Mouse (Mus musculus) embryonic facial prominence, embryonic 14.5 days (tissue): ENCODE data around the gene Cebpa. TPM values are rescaled to one million over a fixed set of nuclear protein-coding genes. Genes with fewer than 3 reads are reported as not detected.
A peak's percentile ranks its signal among the peaks of the same experiment; 100 is the strongest.

ENCODE experiments used
- ATAC-seq: fragments of 200-750 bp; cut with Nextera tagmentation; 2 replicates; pipeline ENCODE4 v1.8.0; 2017; ENCODE audit warnings: low read depth, moderate number of reproducible peaks, moderate TSS enrichment
- DNase-seq: peaks from one replicate; pipeline ENCODE4 v3.0.0-alpha.2; 2015; ENCODE audit warnings: low spot score
- H3K27ac ChIP-seq: fragments of 300-500 bp; sonication (generic); replicated peaks from 2 replicates; pipeline ENCODE4 v1.5.1; 2014; ENCODE audit warnings: low read depth, mild to moderate bottlenecking, low read length, moderate library complexity
- H3K27me3 ChIP-seq: fragments of 300-500 bp; sonication (generic); replicated peaks from 2 replicates; pipeline ENCODE4 v1.6.1; 2014; ENCODE audit warnings: low read length; ENCODE audit not compliant: control insufficient read depth, insufficient read depth
- H3K36me3 ChIP-seq: fragments of 300-500 bp; sonication (generic); 2 replicates; pipeline ENCODE4 v1.6.1; 2014; ENCODE audit warnings: low read length, mixed read lengths; ENCODE audit not compliant: control insufficient read depth, insufficient read depth
- H3K4me1 ChIP-seq: fragments of 300-500 bp; sonication (generic); 2 replicates; pipeline ENCODE4 v1.6.1; 2014; ENCODE audit warnings: antibody characterized with exemption, low read length; ENCODE audit not compliant: control insufficient read depth, insufficient read depth
- H3K4me2 ChIP-seq: fragments of 300-500 bp; sonication (generic); 2 replicates; pipeline ENCODE4 v1.6.1; 2014; ENCODE audit warnings: low read depth, mild to moderate bottlenecking, low read length, moderate library complexity, mixed read lengths
- H3K4me3 ChIP-seq: fragments of 300-500 bp; sonication (generic); 2 replicates; pipeline ENCODE4 v1.5.1; 2014; ENCODE audit warnings: low read depth, mild to moderate bottlenecking, low read length
- H3K9ac ChIP-seq: fragments of 300-500 bp; sonication (generic); 2 replicates; pipeline ENCODE4 v1.6.1; 2014; ENCODE audit warnings: low read depth, mild to moderate bottlenecking, low read length, moderate library complexity, mixed read lengths
- H3K9me3 ChIP-seq: fragments of 300-500 bp; sonication (generic); 2 replicates; pipeline ENCODE4 v1.6.1; 2016; ENCODE audit warnings: low read length; ENCODE audit not compliant: control insufficient read depth
- WGBS: fragments of 180-500 bp; shearing (Covaris S2); extraction: QIAGEN DNeasy Blood & Tissue Kit; methylation state at CpG from one replicate; pipeline ENCODE4 v1.1.7; 2014; 5-methylcytosine and 5-hydroxymethylcytosine counted together
- polyA plus RNA-seq: library from polyadenylated mRNA; unstranded; fragments of >200 nt; fragmentation: Nextera tagmentation; extraction: Ambion mirVana; gene quantifications from 2 replicates; pipeline ENCODE4 v1.2.1, GENCODE M21; 2014

The Cebpa gene
- polyA plus RNA-seq, 1 experiment from 2014 or later = 10.9 TPM

DNA sequence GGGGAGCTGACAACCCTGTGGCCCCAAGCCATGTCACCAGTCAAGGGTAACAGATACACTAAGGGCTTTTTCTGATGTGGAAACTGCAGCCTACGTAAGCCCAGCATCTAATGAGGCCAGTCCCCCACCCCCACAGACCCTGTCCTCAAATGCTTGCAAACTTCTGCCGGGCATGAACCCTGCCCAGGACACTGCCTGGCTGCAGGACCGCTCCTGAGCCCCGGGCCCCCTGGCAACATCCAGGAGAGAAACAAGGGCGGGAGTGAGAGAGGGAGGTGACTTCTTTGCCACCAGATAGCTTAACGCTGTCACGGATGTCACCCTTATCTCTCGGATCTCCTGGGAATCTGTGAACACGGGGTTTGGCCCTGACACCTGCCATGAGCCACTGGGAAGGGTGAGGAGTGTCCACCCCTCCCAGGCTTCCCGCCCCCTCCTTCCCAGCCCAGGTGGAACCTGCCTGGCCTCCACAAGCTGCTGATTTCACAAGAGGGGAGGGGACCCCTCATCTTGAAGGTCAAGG lies 4.4 kb downstream of the Cebpa start:
- Histone ChIP-seq H3K4me1 (peaks cover 6% of the 10 kb centered on the region), H3K4me2 (no peak overlapping the region), H3K9me3 (no peaks in the 10 kb centered on the region), H3K4me3 (no peak overlapping the region), H3K36me3 (no peaks in the 10 kb centered on the region), H3K27me3 (peaks cover 39% of the 10 kb centered on the region), H3K27ac (no peak overlapping the region), H3K9ac (no peak overlapping the region)
- ATAC-seq = no peak
- DNase-seq = no peak
- 33% methylated on average over 10 of the region's 10 CpGs for WGBS

DNA sequence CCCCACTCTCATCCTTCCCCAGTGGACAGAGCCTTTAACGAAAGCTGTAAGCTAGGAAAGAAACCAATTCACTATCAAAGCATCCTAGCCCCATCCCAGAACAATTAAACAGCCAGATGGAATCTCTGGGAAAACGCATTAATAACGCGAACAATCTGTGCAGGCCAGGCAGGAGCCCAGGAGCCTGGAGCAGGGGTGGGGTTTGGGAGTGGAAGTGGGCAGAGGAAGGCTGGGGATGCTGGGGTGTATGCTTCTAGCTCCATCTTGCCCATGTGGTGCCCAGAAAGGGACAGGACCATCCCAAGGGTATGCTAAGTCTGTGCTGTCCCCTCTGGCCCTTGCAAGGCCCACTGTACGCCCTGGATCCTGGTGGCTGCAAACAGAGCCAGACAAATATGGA lies 5.1 kb downstream of the Cebpa start:
- ATAC-seq (no peak), DNase-seq (no peak)
- Histone ChIP-seq H3K4me1 (peaks cover 6% of the 10 kb centered on the region), H3K4me3 (no peak overlapping the region), H3K4me2 (no peak overlapping the region), H3K9ac (no peak overlapping the region), H3K9me3 (no peaks in the 10 kb centered on the region), H3K27me3 (peaks cover 39% of the 10 kb centered on the region), H3K36me3 (no peaks in the 10 kb centered on the region), H3K27ac (no peak overlapping the region)
- WGBS = 43% methylated on average over 5 of the region's 5 CpGs

DNA sequence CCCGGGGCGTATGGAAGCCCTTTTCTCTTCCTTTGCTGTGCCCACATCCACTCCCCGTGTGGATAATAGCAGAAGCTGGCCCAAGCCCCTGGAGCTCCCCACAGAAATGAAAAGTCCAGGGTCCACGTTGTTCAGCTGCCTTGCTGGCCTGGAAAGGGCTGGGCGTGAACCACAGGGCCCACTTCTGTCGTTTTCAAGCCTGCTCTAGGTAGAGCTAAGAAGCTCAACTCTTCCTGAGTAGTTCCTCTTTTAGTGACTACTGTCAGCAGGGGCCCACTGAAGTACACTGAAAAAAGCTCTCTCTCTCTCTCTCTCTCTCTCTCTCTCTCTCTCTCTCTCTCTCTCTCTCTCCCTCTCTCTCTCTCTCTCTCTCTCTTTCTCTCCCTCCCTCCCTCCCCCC lies 5.7 kb downstream of the Cebpa start:
- Histone ChIP-seq H3K27ac (no peak overlapping the region), H3K9me3 (no peaks in the 10 kb centered on the region), H3K4me1 (peaks cover 6% of the 10 kb centered on the region), H3K9ac (no peak overlapping the region), H3K4me2 (no peak overlapping the region), H3K4me3 (no peak overlapping the region), H3K36me3 (no peaks in the 10 kb centered on the region), H3K27me3 (peaks cover 34% of the 10 kb centered on the region)
- WGBS = 40% methylated on average over 6 of the region's 6 CpGs
- ATAC-seq (no peak), DNase-seq (no peak)

DNA sequence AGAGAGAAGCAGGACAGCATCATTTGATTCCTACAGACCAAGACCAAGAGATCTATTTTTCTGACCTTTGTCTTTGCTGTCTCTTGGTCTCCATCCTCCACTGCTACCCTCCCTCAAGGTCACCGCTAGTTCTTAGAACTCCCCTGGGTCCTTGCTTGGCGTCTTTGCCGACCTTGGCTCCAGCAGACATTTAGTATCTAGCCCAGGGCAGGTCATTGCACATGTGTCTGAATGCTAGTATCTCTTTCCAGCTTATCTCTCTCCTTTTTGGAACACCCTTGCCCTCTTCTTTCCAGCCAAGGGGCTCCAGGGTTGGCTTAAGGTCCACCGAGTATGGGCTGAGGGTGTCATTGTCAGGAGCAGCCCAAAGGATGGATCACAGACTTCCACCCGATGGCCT lies 6.9 kb downstream of the Cebpa start:
- H3K4me1 ChIP-seq = peaks cover 6% of the 10 kb centered on the region
- peaks cover 22% of the 10 kb centered on the region for H3K27me3 ChIP-seq
- no peaks in the 10 kb centered on the region for H3K36me3 ChIP-seq
- 74% methylated on average over 5 of the region's 5 CpGs for WGBS
- ATAC-seq = no peak
- no peaks in the 10 kb centered on the region for H3K9me3 ChIP-seq
- H3K9ac ChIP-seq = no peak overlapping the region
- H3K27ac ChIP-seq = no peak overlapping the region
- H3K4me2 ChIP-seq = no peak overlapping the region
- H3K4me3 ChIP-seq = no peak overlapping the region
- no peak for DNase-seq

DNA sequence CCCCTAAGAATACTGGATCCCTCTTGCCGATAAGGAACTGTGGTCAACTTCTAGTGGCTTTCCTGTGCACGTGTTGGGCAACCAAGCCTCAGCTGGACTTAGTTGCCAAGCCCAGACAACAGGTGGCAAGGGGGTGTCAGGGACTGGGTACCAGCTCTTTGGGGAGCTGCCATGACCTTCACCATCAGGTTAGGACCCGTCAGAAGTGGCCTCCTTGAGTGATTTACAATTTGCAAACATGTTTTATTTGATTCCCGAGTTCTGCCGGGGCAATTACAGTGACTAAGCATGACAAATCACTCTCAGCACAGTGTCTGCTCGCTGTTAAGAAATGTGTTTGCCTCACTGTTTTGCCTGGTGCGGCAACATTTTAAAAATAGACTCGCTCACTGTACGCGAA lies 7.9 kb downstream of the Cebpa start:
- ATAC-seq = no peak
- H3K27ac ChIP-seq = no peak overlapping the region
- no peak overlapping the region for H3K4me3 ChIP-seq
- WGBS = 35% methylated on average over 10 of the region's 10 CpGs
- no peak for DNase-seq
- peaks cover 6% of the 10 kb centered on the region for H3K4me1 ChIP-seq
- peaks cover 14% of the 10 kb centered on the region for H3K27me3 ChIP-seq
- H3K4me2 ChIP-seq = no peak overlapping the region
- H3K9ac ChIP-seq = no peak overlapping the region
- peaks cover 4% of the 10 kb centered on the region; the same call in 1 of the 2 replicates for H3K9me3 ChIP-seq
- H3K36me3 ChIP-seq = no peaks in the 10 kb centered on the region

DNA sequence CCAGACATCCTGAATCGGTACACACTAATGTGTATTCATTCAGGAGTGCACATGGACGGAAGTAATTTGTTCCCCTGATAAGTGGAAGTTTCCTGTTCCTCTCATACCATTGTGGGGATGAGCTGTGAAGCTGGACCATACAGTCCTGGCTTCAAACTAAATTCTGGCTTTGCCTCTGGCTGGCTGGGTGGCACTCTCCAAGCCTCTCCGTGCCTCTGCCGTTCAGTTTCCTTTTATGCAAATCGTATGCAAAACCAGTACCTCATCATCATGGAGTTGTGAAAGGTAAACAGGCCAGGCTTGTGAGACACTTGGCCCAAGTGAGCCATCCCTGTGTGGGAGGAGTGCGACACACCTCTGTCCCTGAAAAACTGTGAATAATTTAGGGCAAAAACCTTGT lies 8.6 kb downstream of the Cebpa start:
- Histone ChIP-seq H3K27me3 (peaks cover 10% of the 10 kb centered on the region), H3K9me3 (peaks cover 4% of the 10 kb centered on the region; the same call in 1 of the 2 replicates), H3K4me2 (no peak overlapping the region), H3K4me3 (no peak overlapping the region), H3K36me3 (no peaks in the 10 kb centered on the region), H3K4me1 (peaks cover 6% of the 10 kb centered on the region), H3K27ac (no peak overlapping the region), H3K9ac (no peak overlapping the region)
- DNase-seq = no peak
- ATAC-seq = no peak
- 27% methylated on average over 6 of the region's 6 CpGs for WGBS

DNA sequence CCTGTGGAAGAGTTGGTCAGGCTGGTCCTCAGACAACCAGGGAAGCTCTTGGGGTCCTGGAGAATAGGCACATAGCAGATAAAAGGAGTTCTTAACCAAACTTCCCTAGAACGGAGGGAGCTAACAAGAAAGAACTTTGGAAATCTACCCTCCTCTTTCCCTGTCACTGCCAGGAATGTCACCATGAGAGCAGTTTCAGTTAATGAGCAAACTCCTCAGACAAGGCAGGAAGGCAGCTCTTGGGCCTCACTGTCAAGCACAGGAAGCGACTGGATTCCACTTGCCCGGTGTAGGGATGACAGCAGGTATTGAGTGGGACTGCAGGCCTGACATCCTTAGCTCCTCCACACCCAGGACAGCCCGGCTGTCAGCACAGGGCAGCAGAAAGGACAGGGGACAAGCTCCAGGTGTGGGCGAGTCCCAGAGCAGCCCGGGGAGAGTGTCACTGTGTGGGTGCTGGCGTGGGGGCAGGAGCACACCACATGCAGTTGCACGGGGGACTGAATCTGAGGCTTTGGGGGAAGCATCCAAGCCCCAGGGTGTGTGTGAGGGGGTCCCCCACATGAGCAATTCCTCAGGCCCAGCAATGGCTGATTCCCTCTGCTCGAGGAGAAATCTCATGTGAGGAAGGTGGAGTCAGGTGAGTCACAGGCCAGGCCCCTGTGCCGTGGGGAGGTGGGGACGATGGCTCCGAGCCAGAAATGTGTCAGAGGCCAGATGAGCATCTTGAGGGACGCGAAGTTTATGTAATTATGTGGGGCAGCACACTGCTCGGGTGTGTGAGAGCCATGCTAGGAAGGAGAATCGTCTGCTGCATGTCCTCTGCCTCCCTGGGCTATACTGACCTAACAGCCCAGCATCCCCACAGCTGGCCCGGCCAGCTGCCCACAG lies 9.8 kb downstream of the Cebpa start:
- H3K4me3 ChIP-seq = no peak overlapping the region
- no peak overlapping the region for H3K27ac ChIP-seq
- no peak overlapping the region for H3K4me2 ChIP-seq
- 47% methylated on average over 17 of the region's 17 CpGs for WGBS
- H3K9ac ChIP-seq = no peak overlapping the region
- DNase-seq (no peak), ATAC-seq (peak; percentile 30)
- peaks cover 4% of the 10 kb centered on the region; the same call in 1 of the 2 replicates for H3K27me3 ChIP-seq
- H3K9me3 ChIP-seq = peaks cover 4% of the 10 kb centered on the region; the same call in 1 of the 2 replicates
- H3K36me3 ChIP-seq = no peaks in the 10 kb centered on the region
- H3K4me1 ChIP-seq = peaks cover 6% of the 10 kb centered on the region

DNA sequence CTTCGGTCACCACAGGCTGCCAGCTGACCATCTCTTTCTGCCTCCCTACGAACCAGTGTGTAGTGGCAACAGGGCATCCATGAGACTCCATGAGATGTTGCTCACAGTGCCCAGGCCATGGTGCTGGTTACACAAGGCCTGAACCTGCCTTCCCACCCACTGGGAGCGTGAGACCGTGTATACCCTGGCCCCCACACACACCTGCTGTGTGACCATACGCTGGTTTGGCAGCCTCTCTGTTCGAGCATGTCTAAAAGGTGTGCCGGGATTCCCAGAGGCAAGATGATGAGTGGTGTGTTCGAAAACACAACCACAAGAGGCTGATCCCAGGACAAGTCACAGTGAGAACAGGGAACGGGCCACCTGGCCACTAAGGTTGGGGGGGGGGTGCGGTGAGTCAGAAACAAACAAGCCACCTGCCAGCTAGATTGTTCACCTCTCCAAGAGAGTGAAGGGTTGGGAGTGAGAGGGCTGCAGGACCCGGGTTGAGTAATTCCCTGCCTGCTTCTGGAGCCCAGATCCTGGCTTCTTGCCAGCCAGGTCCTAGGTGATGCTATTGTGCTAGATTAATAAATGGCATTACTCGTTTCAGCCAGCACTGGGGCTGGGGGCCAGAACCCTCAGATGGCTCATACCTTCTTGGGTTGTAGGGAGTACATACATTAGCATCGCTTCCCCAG lies 11.1 kb downstream of the Cebpa start:
- H3K4me3 ChIP-seq = no peak overlapping the region
- no peak for DNase-seq
- no peak overlapping the region for H3K4me2 ChIP-seq
- no peak overlapping the region for H3K9ac ChIP-seq
- ATAC-seq = no peak
- peaks cover 4% of the 10 kb centered on the region; the same call in 1 of the 2 replicates for H3K9me3 ChIP-seq
- H3K4me1 ChIP-seq = 0 out of 2 replicates have a peak, but pooled peaks cover 7% of the 10 kb centered on the region
- H3K27ac ChIP-seq = no peak overlapping the region
- H3K27me3 ChIP-seq = peaks cover 4% of the 10 kb centered on the region; the same call in 1 of the 2 replicates
- H3K36me3 ChIP-seq = no peaks in the 10 kb centered on the region
- 74% methylated on average over 12 of the region's 13 CpGs for WGBS
